Mouse (Mus musculus): ENCODE results near the gene Neu3. TPM values are rescaled to one million over a fixed set of nuclear protein-coding genes. Genes with fewer than 3 reads are reported as not detected.

Gene Neu3
- total RNA-seq, 2 experiments from 2014 or later: 2.8 to 2.9 TPM

- no peak overlapping the region for H3K4me3 ChIP-seq
- DNase-seq (ENCODE audit: extremely low spot score in 1 of 2, low spot score in 2 of 2): no peak
- intact Hi-C loops (cut with DNase I): no loop called here
- H3K27ac ChIP-seq: no peak overlapping the region
- TF ChIP-seq CTCF (IDR thresholded peaks at IDR 0.05): no peak
These were observed 41.4 kb downstream of the Neu3 start for GRCm38 (mm10) chr7:99786774-99787173.

DNA sequence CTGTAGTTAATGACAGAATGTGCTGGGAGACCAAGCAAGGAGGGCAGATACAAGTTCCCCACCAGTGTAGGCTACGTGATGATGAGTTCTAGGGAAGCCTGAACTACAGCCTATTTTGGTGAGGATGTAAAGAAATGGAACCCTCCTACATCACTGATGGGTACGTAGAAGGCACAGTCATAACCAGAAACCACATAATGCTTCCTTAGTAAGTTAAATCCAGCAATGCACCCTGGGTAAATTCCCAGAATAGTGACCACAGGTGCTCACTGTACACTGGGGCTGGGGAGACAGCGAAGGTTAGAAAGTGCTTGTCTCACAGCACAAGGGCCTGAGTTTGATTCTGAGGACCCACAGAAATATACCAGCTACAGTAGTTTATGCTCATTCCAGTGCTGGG lies 42.7 kb downstream of the Neu3 start:
- Histone ChIP-seq H3K27ac (no peak overlapping the region), H3K4me3 (no peak overlapping the region)
- DNase-seq (ENCODE audit: extremely low spot score in 1 of 2, low spot score in 2 of 2): no peak
- TF ChIP-seq CTCF (IDR thresholded peaks at IDR 0.05): no peak
- intact Hi-C loops (cut with DNase I): no loop called here

DNA sequence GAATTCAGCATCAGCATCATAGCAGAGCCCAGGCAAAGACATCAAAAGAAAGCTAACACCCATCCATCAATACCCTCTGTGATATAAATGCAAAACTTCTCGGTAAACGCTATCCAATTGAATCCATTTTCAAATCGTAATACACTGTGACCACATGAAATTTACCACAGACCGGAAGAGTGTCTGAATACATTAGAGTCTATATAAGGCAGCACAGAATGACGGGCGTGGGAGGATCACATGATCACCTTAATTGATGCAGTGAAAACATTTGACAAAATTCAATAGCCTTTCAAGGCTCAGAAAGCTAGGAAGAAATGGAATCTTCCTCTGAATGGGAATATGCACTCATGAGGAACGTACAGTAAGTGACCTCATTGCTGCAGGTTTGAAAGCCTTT lies 44.8 kb downstream of the Neu3 start:
- no peak for DNase-seq (ENCODE audit: extremely low spot score in 1 of 2, low spot score in 2 of 2)
- intact Hi-C loops (cut with DNase I): no loop called here

DNA sequence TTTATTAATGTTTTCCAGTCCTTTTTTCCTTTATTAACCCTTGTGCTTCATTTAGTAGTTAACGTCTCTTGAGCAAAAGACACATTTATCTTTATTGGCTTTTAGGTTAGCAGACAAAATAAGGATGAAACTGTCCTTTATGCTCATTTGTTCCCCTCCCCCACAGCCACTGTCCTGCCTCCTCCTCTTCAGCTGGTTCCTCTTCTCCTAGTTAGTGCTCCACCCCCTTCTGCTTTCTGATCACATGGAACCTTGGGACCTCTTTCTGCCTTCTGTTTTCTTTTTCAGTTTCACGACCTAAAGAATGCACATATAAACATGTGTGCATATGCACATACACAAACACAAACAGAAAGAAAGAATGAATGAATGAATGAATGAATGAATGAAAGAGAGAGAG lies 46.3 kb downstream of the Neu3 start:
- TF ChIP-seq CTCF (IDR thresholded peaks at IDR 0.05): no peak
- intact Hi-C loops (cut with DNase I): no loop called here
- DNase-seq (ENCODE audit: extremely low spot score in 1 of 2, low spot score in 2 of 2): no peak
- no peak overlapping the region for H3K27ac ChIP-seq
- H3K4me3 ChIP-seq: no peak overlapping the region

More for the DNA sequence above, 44.8 kb downstream of the Neu3 start:
- Histone ChIP-seq H3K27ac (no peak overlapping the region), H3K4me3 (no peak overlapping the region)
- TF ChIP-seq CTCF (IDR thresholded peaks at IDR 0.05): no peak

DNA sequence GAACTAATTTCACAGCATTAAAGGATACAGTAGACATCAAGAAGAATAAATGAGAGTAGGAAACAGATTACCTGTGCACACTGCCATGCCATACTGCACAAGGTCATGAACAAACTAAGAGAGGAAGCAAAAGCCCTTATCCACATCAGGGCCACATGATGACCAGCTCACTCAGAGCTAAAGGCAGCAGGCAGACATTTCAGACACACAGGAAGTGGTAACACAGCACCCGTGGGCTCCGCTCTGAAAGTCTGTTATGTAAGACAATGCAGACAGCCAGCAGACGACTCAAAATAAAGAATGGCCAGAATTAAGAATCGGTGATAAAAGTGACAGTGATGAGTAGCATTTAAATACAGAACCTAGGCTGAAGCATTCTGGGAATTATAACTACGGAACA lies 46.8 kb downstream of the Neu3 start:
- Histone ChIP-seq H3K4me3 (no peak overlapping the region), H3K27ac (no peak overlapping the region)
- intact Hi-C loops (cut with DNase I): no loop called here
- no peak for TF ChIP-seq CTCF (IDR thresholded peaks at IDR 0.05)
- no peak for DNase-seq (ENCODE audit: extremely low spot score in 1 of 2, low spot score in 2 of 2)

DNA sequence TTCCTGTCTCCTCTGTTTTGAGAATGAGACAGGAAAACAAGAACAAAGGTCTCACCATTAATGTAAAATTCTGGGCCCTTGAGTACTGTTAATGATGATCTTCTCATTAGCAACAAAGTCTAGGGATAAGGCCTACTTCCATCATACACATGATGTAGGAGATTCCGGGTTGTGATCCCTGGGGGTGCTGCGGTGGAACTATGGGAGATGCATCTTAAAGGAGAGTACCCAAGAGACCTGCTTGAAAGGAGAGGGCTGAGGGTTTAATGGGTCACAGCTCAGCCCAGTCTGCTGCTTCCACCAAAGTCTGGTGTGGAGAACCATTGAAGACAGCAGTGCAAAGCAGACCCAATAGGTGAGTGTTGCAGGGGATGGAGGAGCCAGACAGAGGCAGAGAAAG lies 65.0 kb downstream of the Neu3 start, which contains the start of gene Olfr521:
Olfr521 (plus strand) TSS at position 301 of the 400 bp plus-strand sequence.
- TF ChIP-seq CTCF (IDR thresholded peaks at IDR 0.05): no peak
- H3K27ac ChIP-seq: no peak within 1 kb of the TSS
- DNase-seq (ENCODE audit: extremely low spot score in 1 of 2, low spot score in 2 of 2): no peak
- intact Hi-C loops (cut with DNase I): loop anchor here (10.0 kb wide), 1 partner anchor 302 kb away; no protein-coding TSS in a partner anchor
- H3K4me3 ChIP-seq: no peak within 1 kb of the TSS

Other genes with a start within 250 kb of the Neu3 start
- 1 to 10 TPM; 3.4 to 4.5 TPM for gene Tpbgl, start 201.3 kb downstream of the Neu3 start, total RNA-seq (2021)
- gene Slco2b1, start 117.1 kb downstream of the Neu3 start, total RNA-seq (2021): 10 to 100 TPM; 12.3 to 12.9 TPM
- not detected for gene Olfr520, start 98.1 kb downstream of the Neu3 start, total RNA-seq (2021)
- not detected for gene Olfr521, start 64.9 kb downstream of the Neu3 start, total RNA-seq (2021)
- 1 to 10 TPM in 1 of 2 experiments, under 1 TPM in 1; 0.77 to 1.6 TPM for gene Xrra1, start 30.7 kb upstream of the Neu3 start, total RNA-seq (2021)
- gene Spcs2, start 35.0 kb upstream of the Neu3 start, total RNA-seq (2021): 10 to 100 TPM; 86.4 to 90.6 TPM
- gene Rnf169, start 152.0 kb upstream of the Neu3 start, total RNA-seq (2021): 10 to 100 TPM; 49.4 to 51.3 TPM
- under 1 TPM; 0.34 to 0.49 TPM for gene Chrdl2, start 177.8 kb upstream of the Neu3 start, total RNA-seq (2021)

All from left cerebral cortex, adult 2 months (tissue).